Mouse (Mus musculus) kidney, adult 11 months (tissue): ENCODE measurements around the gene Tcf7l1.
"Not testable (repeated sequence)": the region's sequence is repeated elsewhere in the genome, so short reads cannot be mapped to it uniquely, and the experiment has no call there.

Source experiments
- DNase-seq: peaks from one replicate; pipeline ENCODE4 v3.0.0; 2022

Gene Tcf7l1

GRCm38 (mm10) chr6:72788892-72789699 lies at the start of gene Tcf7l1:
Gene Tcf7l1, minus strand, starts transcription at chr6:72789254.
- DNase-seq, result peak; percentile 85

DNA sequence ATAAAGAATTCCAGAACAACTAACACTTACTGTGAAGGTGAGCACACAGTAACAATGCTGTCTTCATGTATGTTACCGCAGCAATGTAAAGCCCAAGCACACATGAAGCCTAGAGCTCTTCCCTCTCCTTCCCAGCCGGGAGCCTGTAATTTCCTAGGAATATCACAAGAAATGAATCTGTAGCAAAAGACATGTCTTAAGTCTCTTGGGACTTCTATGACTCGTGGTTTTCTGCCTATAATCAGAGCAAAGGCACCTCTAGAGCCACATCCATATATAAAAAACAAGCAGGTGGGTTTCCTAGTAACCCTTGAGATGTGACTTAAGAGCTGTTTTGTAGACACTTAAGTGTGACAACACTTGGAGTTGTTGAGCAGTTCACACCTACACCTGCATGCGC lies 48.7 kb upstream of the Tcf7l1 start:
- DNase-seq, result no peak

DNA sequence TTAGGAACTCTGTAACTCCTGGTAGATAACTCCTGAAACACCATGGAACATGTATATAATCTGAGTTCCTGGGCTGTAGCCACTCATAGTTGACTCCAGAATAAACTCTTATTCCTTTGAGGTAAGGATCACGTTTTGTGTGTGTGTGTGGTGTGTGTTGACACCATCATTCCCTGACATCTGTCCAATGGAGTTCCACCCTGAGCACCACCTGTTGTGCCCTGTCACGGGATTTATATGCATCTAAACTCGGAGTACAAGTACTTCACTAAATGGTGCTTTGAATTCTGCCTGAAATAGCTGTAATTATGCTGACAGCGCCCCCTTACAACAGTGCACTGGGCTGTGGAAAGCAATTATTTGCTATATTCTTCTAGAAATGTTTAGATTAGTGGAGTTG lies 45.5 kb upstream of the Tcf7l1 start:
- DNase-seq, result no peak

GRCm38 (mm10) chr6:72831858-72832257 lies 42.8 kb upstream of the Tcf7l1 start:
- DNase-seq, result no peak

GRCm38 (mm10) chr6:72831276-72831675 lies 42.2 kb upstream of the Tcf7l1 start:
- DNase-seq, result peak; percentile 36

- DNase-seq, result no peak
These were observed 39.8 kb upstream of the Tcf7l1 start for GRCm38 (mm10) chr6:72828857-72829256.

DNA sequence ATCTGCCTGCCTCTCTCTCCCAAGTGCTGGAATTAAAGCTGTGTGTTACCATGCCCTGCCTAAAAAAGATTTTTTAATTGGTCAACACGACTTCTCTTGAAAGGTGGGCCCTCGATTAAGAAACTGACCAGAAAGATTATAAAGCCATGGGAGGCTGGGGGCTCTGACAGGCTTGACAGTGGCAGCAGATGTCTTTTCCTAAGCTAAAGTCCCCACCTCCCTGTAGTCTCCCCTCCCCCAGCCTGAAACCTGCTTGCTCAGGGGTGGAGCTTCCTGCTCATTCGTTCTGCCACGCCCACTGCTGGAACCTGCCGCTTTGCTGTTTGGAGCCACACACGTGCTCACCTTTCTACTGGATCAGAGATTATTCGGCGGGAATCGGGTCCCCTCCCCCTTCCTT lies 39.0 kb upstream of the Tcf7l1 start:
- not testable (repeated sequence) for DNase-seq

- DNase-seq, result no peak
These were observed 36.7 kb upstream of the Tcf7l1 start for GRCm38 (mm10) chr6:72825762-72826161.

DNA sequence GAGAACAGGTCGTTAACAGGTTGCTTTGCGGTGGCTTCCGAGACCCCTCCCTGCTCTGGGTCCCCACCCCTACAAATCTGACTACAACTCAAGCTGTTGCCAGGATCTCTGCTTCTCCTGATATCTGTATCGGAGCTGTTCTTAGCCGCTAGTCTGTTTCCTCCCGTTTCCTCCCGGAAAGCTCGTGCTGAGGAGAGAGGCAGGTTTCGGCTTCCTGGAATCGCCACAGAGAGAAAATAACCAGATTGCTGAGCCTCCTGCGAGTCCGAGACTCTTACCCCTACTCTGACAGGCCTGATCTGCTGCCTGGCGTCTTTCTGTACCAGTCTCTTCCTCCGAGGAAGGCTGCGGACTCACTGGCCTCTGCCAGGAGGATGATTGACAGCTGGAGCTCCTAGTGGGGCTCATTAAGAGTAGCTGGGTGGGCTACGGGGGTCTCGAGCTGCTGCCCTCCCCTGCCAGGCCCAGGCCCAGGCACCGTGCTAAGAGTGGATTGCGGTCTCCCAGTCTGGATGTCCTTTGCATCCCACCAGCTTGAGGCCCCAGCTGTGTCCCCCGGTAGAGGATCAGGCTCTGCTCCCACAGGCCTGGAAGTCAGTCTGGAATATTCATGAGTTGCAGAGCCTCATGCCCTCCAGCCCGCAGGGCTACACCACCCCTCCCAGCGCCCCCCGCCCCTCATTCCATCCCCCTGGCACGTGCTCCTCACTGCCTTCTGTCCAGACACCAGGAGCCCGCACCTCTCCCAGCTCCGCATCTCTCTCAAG lies 36.1 kb upstream of the Tcf7l1 start:
- no peak for DNase-seq

DNA sequence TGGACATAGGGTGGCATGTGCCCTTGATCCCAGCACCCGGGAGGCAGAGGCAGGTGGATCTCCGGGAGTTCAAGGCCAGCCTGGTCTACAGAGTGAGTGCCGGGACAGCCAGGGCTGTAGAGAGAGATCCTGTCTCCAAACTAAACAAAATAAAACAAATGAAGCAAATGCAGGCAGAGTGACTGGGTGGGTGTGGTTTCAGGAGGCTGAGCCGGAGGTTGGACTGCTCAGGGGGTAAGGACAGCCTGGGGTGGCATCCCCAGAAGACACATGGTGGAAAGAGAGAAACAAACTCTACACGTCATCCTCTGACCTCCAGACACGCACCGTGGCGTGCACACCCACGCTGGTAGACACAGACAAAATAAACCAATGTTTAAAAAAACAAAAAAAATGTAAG lies 24.4 kb upstream of the Tcf7l1 start:
- DNase-seq, result no peak

DNA sequence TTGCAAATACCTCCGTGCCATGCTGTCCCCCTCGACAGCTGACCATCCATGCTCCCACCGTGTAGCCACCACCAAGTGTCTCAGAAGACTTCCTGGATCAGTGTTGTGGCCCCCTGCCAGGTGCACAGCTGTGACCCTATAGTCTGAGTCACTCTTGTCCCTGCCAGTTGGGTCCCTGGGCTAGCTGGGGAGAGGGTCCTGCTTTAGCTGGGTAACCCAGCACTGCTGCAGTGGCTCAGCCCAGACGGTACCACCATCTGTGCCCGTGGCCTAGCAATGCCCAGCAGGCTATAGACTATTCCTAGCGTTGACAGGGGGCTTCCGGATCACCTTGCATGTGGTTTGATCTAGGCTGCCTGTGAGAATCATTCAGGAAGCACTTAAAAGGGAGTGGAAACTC lies 21.2 kb upstream of the Tcf7l1 start:
- DNase-seq, result no peak

GRCm38 (mm10) chr6:72809522-72810149 lies 20.6 kb upstream of the Tcf7l1 start:
- DNase-seq, result no peak

GRCm38 (mm10) chr6:72808342-72808741 lies 19.3 kb upstream of the Tcf7l1 start:
- DNase-seq, result no peak

DNA sequence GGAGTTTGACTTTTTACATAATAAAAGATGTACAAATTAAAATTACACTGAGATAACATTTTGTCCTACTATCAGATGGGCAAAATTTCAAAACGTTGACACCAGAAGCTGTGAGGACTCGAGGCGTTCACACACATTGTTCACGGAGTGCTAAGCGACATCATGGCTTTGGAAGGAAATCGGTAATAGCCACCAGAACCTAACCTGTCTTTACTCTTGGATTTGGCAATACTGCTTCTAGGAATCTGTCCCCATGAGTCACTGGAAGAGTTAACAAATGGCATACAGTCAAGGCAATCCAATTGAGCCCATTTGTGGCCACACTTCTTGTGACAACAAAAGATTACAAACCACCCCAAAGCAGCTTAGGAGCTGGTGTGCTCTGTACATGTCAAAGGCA lies 14.6 kb upstream of the Tcf7l1 start:
- DNase-seq, result no peak

DNA sequence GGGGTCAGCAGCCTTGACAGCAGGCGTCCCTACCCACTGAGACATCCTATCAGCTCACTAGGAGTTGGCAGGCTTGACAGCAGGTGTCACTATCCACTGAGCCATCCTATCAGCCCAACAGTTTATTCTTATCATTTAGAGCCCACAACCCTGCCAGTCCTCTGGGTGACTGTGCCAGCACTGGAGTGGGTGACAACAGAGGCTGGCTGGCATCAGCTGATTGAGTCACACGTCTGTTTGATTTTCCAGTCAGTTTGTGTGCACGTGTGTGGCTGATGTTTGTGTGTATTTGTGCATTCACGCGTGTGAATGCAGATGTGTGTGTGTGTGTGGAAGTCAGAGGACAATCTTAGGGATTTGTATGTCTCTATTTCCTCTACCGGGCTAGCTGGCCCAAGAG lies 13.1 kb upstream of the Tcf7l1 start:
- no peak for DNase-seq

DNA sequence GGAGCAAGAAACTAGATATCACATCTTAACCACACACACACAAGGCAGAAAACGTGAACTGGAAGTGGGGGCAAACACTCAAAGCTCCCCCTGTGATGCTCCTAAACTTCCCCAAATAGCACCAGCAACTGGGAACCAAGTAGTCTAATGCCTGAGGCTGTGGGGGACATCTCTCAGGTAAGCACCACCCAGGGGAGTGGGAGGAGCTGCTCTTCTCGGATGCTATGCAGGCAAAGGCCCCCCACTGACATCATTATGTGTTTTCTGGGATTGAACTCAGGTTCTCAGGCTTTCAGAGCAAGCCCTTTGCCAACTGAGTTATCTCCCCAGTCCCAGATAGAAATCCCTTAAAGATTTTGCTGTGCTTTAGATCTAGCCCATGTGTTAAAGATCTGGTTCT lies 11.6 kb upstream of the Tcf7l1 start:
- no peak for DNase-seq

DNA sequence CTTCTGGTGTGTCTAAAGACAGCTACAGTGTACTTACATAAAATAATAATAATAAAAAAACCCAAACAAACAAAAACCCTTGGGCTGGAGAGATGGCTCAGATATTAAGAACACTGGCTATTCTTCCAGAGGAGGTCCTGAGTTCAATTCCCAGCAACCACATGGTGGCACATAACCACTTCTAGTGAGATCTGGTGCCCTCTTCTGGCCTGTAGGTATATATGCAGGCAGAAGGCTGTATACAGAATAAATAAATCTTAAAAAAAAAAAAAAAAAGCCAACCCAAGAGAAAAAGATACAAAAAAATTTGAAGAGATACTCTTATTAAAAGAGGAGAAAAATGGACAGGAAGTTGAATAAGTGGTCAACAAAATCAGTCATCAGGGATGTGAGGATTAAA lies 8.7 kb upstream of the Tcf7l1 start:
- DNase-seq, result no peak

- no peak for DNase-seq
These were observed 6.4 kb upstream of the Tcf7l1 start for GRCm38 (mm10) chr6:72795444-72795843.

DNA sequence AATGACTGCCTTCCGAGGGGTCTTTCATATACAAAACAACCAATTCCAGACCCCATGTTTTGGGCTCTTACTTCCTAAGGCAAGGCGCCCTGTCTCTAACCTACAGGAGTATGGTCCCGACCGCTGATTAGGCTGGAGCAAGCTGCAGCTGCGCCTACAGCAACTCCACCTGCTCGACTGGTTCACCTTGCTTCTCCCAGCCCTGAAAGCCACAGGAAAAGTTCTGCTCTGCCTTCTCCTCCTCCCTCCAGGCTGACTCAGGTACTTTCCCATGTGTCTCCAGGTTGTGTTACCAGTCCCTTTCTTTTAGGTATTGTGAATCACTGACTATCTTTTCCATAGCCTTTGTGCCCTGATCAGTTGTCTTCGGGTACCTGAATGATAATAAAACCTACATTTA lies 5.8 kb upstream of the Tcf7l1 start:
- DNase-seq, result peak; percentile 9

DNA sequence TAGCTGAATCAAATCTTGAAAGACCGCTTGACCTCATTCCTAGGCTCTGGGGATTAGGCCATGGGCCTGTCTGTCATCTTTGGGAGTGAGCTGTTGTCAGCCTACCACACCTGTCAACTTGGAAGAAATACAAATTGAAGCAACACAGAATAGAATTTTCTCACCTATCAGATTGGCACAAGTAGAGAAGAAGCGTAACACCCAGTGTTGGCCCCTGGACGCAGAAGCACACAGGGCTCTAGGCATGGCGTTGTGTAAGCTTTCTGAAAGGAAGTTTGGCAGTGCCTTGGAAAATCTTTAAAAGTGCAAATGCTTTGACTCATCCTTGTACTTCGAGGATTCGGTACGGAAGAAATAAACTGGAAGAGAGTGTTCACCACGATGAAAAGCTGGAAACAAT lies 3.6 kb upstream of the Tcf7l1 start:
- DNase-seq, result no peak

GRCm38 (mm10) chr6:72787948-72788891 lies 834 bp downstream of the Tcf7l1 start:
- DNase-seq, result peak; percentile 34

- DNase-seq, result no peak
These were observed 1.6 kb downstream of the Tcf7l1 start for GRCm38 (mm10) chr6:72787322-72787947.
